Mouse (Mus musculus): ENCODE results near the gene Enox1. TPM values are rescaled to one million over a fixed set of nuclear protein-coding genes. Genes with fewer than 3 reads are reported as not detected.

Enox1 gene
- total RNA-seq, 2 experiments from 2014 or later = 2.0 to 2.2 TPM

DNA sequence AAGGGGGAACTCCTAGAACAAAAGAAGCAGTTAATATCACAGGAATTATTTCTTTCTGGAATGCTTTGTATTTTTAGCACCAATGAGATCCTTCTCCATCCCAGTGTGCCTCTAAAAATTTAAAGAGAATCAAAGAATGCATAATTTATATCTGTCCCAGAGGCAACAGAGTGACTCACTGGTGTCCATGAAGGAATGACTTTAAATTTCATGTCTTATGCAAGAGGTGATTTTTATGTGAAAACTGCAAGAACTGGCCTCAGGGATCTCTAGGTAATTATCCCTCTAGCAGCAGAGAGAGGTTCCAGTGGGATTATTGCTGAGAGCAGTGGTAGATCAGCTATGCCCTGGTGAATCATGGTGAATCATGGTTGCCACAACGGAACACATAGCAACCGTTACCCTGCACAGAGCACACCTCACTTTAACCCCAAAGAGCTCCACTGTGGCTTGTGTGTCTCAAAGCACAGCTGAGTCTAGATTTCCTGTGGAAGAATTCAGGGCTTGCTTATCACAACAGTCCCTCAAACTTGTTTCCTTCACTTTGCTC is 195.3 kb downstream of the Enox1 start:
- DNase-seq = no peak
- intact Hi-C loops (cut with DNase I) = no loop called here

DNA sequence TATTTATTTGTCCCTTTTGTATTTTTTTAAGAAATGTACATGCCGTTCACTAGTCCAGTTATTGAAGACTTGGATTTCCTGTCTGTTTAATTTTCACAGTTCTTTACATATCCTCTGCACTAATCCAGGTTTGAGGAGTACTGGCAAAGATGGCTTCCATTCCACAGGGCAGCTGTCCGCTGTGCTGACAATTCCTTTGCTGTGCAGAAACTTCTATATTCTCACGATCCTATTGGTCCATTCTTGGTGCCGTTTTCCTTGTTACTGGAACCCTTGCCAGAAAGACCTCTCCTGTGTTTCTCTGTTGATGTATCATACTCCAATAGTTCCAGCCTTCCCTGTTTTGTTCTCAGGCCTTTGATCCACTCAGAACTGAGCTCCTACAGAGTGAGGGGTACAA is 206.1 kb downstream of the Enox1 start:
- DNase-seq = no peak
- intact Hi-C loops (cut with DNase I) = no loop called here

DNA sequence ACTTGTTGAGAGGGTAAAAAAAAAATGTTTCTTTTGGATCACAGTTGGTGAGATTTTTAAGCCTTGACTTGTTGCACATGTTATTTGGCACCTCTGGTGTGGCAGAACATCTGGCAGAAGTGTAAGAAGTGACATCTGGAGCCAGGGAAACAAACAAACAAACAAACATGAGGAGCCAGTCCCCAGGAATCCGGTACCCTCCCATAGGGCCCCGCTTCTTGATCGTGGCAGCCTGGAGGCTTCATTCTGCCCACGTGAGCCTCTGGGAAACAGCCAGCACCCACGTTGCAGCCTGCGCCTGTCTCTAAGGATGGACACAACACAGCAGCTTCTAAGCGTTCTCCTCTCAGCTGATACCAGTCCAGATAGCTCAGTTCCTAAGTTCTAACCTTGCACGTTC is 211.8 kb downstream of the Enox1 start:
- intact Hi-C loops (cut with DNase I) = no loop called here

DNA sequence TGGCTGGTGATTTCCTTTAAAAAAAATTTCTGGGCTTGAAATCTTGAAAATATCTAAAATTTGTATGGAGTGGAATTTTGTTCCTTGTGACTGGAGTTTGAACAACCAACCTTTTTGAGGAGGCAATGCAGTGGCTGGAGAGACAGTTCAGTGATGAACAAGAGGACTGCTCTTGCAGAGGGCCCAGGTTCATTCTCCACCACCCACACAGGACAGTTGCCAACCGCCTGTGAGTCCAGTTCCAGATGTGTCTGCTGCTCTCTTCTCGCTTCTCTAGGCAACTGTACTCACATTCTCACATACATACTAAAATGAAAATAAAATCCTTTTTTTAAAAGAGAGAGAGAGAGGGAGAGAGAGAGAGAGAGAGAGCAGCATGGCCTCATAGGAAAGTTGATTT is 212.5 kb downstream of the Enox1 start:
- DNase-seq = no peak
- intact Hi-C loops (cut with DNase I) = no loop called here

More for the DNA sequence above, 211.8 kb downstream of the Enox1 start:
- no peak for DNase-seq

DNA sequence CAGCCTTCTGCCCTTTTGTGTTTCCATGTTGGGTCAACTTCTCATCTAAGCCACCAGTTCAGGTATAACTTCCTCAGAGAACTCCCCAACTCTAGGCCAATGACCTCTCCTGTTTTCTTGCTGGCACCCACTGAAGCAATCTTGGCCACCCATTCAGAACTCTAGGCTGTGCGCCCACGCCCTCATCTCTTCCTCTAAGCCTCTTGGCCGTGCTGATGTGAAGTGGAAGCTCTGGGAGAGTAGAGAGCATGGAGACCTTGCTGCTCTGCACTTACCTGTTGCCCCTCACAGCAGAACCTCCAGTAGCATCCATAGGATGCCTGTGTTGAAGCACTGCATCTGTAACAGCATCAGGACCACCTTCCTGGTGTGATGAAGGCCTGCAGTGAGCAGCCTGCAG is 214.0 kb downstream of the Enox1 start:
- DNase-seq = no peak
- intact Hi-C loops (cut with DNase I) = no loop called here

DNA sequence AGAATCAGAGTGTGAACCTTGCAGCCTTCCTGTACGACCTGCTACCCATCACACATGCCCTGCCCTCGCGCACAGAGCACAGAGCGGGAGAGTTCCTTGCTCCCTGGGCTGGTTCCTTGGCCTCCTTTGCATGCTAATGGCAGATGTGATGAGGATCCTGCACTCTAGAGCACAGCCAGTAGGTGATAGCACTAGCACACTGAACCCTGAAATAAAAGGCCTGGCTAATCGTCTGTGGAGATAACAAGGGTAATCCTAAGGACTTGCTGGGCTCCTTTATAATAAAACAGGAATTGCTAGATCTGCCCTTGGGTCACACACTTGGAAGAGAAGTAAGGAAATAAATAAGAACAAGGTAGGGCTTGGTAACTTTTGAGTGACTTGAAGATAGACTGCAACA is 215.4 kb downstream of the Enox1 start:
- DNase-seq = no peak
- intact Hi-C loops (cut with DNase I) = no loop called here

DNA sequence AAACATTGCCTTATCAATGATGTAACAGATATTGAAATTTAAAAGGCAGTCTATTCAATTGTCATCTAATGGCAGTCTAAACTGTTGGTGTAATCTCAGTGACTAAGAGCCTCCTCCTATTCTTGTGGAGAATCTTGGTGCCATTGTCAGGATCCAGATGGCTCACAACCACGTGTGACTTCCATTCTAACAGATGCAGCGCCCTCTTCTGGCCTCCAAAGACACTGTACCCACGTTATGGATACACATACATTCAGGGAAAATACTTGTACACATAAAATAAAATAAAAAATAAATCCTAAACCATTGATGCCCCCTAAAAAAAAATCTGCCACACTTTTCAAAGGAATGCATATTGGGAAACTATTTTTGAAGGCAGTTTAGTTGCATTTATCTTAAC is 216.6 kb downstream of the Enox1 start:
- DNase-seq = no peak
- intact Hi-C loops (cut with DNase I) = no loop called here

DNA sequence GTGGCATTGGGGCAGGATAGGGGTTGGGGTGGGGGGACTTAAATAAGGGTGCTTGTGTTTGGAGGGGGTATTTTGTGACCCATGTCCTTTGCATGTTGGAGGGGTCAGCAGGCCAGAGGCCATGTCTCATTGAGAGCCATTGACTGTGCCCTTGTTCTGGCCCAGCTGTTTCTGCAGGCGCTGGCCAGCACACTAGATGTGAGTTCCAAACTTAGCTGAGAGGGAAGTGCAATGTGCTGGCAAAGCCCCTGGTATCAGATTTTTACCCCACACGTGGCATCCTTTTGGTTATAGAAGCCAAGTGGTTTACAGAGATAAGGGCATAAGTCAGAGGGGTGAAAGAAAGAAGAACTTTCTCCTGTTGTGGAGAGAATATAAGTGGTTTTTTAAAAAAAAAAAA is 218.5 kb downstream of the Enox1 start:
- intact Hi-C loops (cut with DNase I) = no loop called here
- DNase-seq = no peak

DNA sequence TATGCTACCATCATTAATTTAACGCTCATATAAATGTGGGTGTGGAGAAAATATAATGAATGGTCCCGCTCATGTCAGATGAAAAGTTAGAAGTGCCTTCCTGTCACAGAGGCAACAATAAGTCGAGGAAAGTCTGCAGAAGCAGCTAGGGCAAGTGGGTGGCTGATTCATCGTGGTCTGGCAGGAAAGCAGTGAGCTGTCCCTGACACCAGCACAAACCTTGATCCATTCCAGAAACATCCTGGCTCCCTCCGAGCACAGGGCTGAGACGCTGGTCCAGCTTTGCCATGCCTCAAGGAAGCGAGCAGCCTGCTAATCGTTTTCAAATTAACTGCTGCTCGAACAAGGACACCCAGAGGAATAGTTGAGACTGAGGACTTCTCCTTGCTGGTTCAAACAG is 219.1 kb downstream of the Enox1 start:
- DNase-seq = no peak
- intact Hi-C loops (cut with DNase I) = no loop called here

DNA sequence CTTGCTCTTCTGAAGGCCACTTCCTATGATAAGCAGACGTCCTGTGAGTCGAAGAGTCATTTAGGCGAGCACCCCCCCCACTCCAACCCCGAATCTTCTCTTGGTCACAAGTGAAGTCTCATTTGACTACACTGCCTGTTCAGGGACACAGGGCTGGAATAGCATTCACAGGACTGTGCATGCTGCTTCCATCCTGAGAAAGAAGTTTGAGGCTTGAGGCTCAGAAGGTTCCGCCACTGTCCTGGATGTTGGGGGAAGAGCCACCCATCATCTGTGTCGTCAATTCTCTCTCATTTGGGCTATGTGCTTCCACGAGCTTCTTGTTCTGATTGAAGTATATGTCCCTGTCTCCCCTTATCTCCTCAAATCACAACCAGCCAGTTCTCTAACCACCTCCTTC is 220.2 kb downstream of the Enox1 start:
- DNase-seq = no peak
- intact Hi-C loops (cut with DNase I) = no loop called here

DNA sequence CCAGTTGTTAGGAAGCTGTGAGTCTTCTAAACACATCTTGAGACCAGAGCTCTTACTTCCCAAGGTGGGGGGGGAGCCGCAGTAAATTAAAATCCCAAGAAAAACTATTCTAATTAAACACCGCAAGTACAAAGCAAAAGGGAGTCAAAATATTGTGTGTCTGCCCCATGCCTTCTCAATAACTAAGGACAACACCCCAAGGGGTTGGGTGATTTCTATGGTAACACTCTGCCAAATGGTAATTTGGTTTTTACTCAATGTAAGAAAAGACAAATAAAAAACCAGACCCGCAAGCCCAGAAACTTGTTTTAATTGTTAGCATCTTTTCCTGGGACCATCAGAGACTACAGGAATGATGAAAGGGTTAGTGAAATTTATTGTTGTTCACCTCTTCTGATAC is 220.9 kb downstream of the Enox1 start:
- intact Hi-C loops (cut with DNase I) = no loop called here
- DNase-seq = no peak

DNA sequence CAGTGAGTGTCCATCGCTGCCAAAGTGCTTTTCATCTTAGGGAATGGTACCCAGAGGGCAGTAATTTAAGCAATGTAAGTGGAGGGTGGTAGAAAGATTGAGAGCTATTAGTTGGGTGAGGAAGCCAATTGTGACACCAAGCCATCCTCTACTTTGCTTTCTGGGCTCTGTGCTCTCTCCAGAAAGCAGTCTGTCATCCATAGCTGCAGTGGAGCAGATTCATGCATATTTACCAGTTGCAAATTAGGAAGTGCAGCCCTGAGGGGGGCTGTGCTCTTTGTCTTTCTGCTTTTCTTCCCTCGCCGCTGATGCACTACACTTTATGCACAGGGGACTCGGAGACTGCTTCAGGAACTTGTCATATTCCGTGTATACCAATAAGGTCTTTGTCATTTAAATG is 221.3 kb downstream of the Enox1 start:
- intact Hi-C loops (cut with DNase I) = no loop called here

DNA sequence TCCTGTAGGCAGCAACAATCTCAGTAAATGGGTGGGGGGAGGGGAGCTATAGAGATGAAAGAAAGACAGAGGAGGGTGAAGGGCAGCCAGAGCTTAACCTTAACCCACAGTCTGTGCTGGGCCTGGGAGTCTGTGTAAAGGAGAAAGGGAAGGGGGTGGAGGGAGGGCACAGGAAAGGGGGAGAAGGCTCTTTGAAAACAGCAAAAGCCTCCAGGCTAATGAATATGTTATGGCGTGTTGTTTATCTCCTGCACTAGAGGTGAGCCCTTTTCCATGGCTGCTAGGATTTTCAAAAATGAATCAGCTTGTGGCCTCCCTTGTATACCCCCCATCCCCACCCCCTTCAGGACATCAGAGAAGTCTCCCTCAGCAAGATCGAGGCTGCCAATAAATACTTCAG is 225.0 kb downstream of the Enox1 start:
- no peak for DNase-seq
- intact Hi-C loops (cut with DNase I) = no loop called here

More for the DNA sequence above, 221.3 kb downstream of the Enox1 start:
- DNase-seq = no peak

DNA sequence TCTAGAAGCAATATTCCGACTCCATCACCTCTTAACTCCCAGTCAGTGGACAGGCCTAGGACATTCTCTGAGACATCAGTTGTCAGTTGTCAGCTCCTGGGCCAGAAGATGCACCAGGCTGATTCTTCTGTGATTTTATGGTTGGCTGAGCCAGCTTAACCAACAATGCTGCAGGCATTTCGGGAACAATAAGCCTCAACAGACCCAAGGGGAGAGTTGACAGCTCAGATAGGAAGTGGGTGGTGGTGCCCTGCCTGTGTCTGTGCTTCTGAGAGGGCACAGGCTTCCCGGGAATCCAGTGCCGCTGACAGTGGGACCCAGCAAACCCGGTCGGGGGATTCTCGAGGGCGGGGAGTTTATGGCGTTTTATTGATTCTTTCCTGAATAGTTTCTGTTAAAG is 229.1 kb downstream of the Enox1 start:
- intact Hi-C loops (cut with DNase I) = no loop called here
- no peak for DNase-seq

DNA sequence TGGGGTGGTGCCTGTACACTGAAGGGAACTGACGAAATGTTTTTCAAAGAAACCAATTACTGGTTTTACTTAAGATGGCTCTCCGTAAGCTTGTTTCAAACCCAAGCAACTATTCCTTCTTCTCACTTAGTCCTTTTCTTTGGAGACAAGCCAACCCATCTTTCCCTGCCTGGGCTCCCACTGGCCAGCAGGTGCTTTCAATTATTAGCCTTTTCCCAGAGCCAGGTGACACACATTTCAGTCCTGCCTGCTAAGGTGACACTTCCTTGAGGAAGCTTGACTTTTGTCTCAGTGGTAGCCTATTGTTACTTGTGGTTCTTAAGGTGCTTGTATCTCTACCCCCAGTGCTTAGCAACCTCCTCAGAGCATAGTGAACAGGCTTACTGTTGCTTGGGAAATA is 231.3 kb downstream of the Enox1 start:
- intact Hi-C loops (cut with DNase I) = no loop called here
- DNase-seq = no peak

DNA sequence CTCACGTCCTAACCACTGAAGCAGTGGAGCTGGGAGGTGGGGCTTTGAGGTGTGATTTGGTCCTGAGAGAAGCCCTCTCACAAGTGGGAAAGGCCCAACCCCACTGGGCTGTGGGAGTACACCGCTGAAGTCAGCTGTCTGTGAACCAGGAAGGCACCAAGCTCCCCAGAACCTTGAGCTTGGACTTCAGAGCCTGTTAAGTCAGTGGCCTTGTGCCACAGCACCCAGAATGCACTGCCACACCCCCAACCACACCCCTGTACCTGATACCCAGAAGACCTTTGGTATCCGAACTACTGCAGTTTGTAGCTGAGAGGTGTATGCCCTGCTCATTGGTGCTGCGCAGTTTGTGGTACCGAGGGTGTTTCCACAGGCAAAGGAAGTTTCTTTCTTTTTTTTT is 232.7 kb downstream of the Enox1 start:
- DNase-seq = no peak
- intact Hi-C loops (cut with DNase I) = no loop called here

DNA sequence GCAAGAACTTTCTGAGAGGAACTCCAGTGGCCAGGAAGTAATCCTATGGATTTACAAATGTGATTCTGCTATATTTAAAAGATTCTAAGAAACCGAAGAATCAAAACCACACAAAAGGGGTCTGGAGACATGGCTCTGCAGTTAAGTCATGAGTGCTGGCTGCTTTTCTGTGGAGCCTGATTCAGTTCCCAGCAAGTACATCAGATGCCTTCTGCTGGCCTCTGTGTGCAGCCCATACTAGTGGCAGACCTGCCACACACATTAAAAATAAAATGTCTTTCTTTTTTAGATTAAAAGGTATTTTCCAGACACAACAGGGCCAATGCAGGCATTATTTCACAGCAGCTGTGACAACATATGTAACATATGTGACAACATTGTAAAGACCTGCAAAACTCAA is 235.9 kb downstream of the Enox1 start:
- no peak for DNase-seq
- intact Hi-C loops (cut with DNase I) = no loop called here

DNA sequence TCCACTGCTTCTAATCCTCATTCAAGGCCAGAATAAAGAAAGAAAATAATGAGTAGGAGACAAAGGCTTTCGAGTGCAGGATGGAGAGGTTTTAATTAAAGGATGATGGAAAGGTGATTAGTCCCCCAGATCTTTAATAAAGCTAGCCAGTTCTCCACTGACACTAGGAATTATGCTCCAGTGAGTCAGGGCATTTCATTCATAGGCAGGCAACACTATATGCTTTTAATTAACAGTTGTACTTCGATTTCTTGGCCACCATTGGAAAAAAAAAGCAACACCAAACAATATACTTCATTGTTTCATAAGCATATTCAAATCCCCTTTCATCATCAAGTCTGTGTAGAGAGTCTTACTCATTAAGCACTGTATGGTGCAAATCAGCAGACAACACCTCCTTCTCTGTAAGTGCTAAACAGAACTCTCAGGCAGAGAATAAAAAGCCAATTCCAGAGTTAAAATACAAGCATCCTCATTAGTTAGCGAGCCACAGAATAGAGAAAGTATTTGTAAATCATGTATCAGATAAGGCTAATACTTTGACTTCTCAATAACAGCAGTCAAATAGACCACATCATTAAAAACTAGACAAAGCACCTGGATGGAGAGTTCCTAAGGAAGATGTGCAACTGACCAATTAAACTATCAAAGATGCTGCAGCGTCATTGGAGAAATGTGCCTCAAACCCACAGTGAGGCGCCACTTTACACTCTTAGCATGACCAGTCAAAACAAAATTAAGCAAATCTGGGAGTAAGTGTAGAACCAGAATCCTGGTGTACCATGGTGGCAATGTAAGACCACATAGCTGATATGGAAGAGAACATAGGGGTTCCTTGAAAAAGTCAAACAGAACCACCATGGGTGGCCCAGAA is 249.9 kb downstream of the Enox1 start:
- DNase-seq = no peak
- intact Hi-C loops (cut with DNase I) = no loop called here

DNA sequence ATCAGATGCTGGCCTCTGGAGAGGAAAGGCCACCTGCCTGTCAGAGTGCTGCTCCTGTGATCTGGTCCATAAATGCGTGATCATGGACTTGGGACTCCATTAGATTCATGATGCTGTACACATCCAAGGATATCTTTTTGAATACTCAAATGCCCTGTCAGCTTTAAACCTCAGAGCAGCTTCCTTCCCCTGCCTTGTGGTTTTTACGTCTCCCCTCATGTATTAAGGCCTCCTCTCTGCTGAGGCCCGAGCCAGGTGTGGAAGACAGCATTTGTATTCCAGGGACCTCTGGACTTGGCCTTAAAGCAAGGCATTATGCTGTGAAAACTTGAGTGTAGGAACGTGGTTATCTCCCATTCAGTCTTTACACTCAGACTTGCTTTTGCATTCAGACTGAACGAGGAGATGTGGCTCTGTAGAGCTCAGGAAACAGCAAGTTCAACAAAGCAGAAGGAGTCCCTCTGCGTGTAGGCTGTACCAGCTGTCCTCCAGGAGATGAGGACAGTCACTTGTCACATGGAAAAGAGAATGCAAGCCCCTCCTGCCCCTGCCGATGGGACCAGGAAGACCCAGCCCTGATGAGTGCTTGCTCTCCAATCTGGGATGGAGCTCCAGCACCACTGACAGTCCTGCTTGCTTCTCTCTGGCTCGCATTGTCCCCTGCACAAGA is 252.8 kb downstream of the Enox1 start:
- no peak for DNase-seq
- intact Hi-C loops (cut with DNase I) = no loop called here

DNA sequence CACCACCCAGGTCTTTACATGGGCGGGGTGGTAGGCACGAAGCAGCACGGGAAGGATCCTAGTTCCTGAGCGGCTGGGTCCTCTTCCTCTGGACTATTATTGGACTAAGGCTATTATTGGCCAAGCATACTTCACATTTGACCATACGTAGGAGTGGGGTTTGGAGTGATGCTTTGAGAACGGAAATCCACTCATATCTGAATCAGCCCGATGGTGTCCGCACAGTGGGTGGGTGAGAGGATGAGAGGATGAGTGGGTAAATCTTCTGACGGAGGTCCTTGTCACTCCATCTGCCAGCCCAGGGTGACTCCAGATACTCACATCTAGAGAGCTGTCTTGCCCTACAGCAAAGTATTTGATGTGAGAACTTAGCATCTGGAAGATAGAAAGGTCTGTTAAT is 253.8 kb downstream of the Enox1 start:
- intact Hi-C loops (cut with DNase I) = no loop called here
- no peak for DNase-seq

DNA sequence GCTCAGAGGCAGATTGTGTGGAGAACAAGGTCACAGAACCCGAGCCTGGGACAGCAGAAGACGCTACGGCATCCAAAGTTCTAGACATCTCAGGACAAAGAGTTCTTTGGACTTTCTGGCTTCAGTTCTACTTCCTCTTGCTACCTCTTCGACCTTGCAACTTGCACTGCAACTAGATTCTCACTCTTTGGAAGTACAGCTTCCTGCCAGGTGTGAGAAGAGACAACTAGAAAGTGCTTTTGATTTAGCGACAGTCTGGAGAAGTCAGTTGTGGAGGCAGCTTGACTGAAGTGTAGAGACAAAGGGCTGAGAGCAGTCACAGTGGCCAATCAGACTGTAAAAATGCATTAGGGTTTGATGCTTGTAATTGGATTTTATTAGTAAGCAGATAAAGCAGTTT is 256.5 kb downstream of the Enox1 start:
- intact Hi-C loops (cut with DNase I) = no loop called here
- DNase-seq = no peak

DNA sequence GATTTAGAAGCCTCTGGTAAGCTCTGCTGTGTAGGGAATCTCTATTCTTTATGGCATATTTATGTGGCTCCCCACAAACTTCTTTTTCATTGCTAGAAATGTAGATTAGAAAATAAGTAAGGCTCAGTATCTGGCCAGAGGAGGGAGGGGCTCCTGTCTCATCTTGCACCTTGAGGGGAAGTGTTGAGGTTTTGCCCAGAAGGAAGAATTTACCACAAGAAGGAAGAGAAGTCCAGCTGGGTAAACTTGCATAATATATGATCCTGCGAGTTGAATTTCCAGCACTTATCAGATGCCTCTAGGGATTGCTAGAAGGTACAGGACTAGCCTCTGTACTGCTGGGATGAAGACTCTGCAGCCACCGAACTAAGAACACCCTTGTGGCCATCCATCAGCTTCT is 259.8 kb downstream of the Enox1 start:
- intact Hi-C loops (cut with DNase I) = no loop called here
- no peak for DNase-seq
